8 mouse cellular contexts compared by ENCODE assay signal in genomic region chr11:62575659-62576438, GRCm38 (mm10). TPM values are rescaled to one million over a fixed set of nuclear protein-coding genes. Genes with fewer than 3 reads are reported as not detected.
DNase-seq lines count a peak whose midpoint lies in the region; ATAC-seq and TF ChIP-seq lines count a peak whose summit lies in the region.

No protein-coding gene starts in this region.

- H3K4me1 ChIP-seq in kidney, embryonic 14.5 days (ENCODE audit: control insufficient read depth, insufficient read depth, low read length), result 0 out of 2 replicates have a peak, but pooled peaks cover 3% of the 10 kb centered on the region
- H3K4me1 ChIP-seq in intestine, postnatal 0 days (replicated peaks; ENCODE audit: control insufficient read depth, insufficient read depth, low read length), result peaks cover 4% of the 10 kb centered on the region
- H3K4me1 ChIP-seq in midbrain, embryonic 16.5 days (ENCODE audit: control insufficient read depth, insufficient read depth, low read length), result peaks cover 6% of the 10 kb centered on the region

- peak overlapping the region; percentile 55 for H3K4me3 ChIP-seq in kidney, embryonic 14.5 days (ENCODE audit: low read length)
- H3K4me3 ChIP-seq in intestine, postnatal 0 days (ENCODE audit: low read depth, low read length), result peak overlapping the region; percentile 62
- H3K4me3 ChIP-seq in midbrain, embryonic 16.5 days (ENCODE audit: low read depth, low read length), result peak overlapping the region; percentile 70

- H3K27ac ChIP-seq in kidney, embryonic 14.5 days (ENCODE audit: low read depth, low read length), result no peak overlapping the region
- no peak overlapping the region for H3K27ac ChIP-seq in intestine, postnatal 0 days (ENCODE audit: low read depth, low read length)
- H3K27ac ChIP-seq in midbrain, embryonic 16.5 days (ENCODE audit: low read length), result peak overlapping the region; percentile 85

- no peaks in the 10 kb centered on the region for H3K36me3 ChIP-seq in kidney, embryonic 14.5 days (ENCODE audit: control insufficient read depth, insufficient read depth, low read length)
- no peaks in the 10 kb centered on the region for H3K36me3 ChIP-seq in intestine, postnatal 0 days (ENCODE audit: control insufficient read depth, insufficient read depth)
- 0 out of 2 replicates have a peak, but pooled peaks cover 2% of the 10 kb centered on the region for H3K36me3 ChIP-seq in midbrain, embryonic 16.5 days (ENCODE audit: control insufficient read depth, insufficient read depth, low read length)
- H3K36me3 ChIP-seq in splenic B cell, adult 2 months (ENCODE audit: control insufficient read depth, insufficient read depth, low read length, poor library complexity, severe bottlenecking), result peaks cover 5% of the 10 kb centered on the region

- H3K9me3 ChIP-seq in kidney, embryonic 14.5 days (ENCODE audit: control insufficient read depth, low read length), result no peaks in the 10 kb centered on the region
- no peaks in the 10 kb centered on the region for H3K9me3 ChIP-seq in intestine, postnatal 0 days (ENCODE audit: control insufficient read depth)
- no peaks in the 10 kb centered on the region for H3K9me3 ChIP-seq in midbrain, embryonic 16.5 days (replicated peaks; ENCODE audit: control insufficient read depth, low read length, poor library complexity, severe bottlenecking)

- H3K27me3 ChIP-seq in kidney, embryonic 14.5 days (ENCODE audit: control insufficient read depth, insufficient read depth, low read length), result peaks cover 7% of the 10 kb centered on the region; the same call in 1 of the 2 replicates
- 0 out of 2 replicates have a peak, but pooled peaks cover 7% of the 10 kb centered on the region for H3K27me3 ChIP-seq in intestine, postnatal 0 days (replicated peaks; ENCODE audit: control insufficient read depth, insufficient read depth, low read length)
- H3K27me3 ChIP-seq in midbrain, embryonic 16.5 days (ENCODE audit: control insufficient read depth, insufficient read depth, low read depth, low read length), result no peaks in the 10 kb centered on the region
- H3K27me3 ChIP-seq in splenic B cell, adult 2 months (ENCODE audit: control insufficient read depth, insufficient read depth, low read length, poor library complexity, severe bottlenecking), result no peaks in the 10 kb centered on the region

- no peak for TF ChIP-seq CTCF in intestine, postnatal 0 days (IDR thresholded peaks at IDR 0.05; ENCODE audit: low read depth)

- H3K9ac ChIP-seq in kidney, embryonic 14.5 days (ENCODE audit: low read depth, low read length), result peak overlapping the region; percentile 50
- peak overlapping the region; percentile 42 for H3K9ac ChIP-seq in intestine, postnatal 0 days (ENCODE audit: low read depth, low read length)
- peak overlapping the region; percentile 84 for H3K9ac ChIP-seq in midbrain, embryonic 16.5 days (ENCODE audit: low read depth, low read length)

- WGBS in kidney, embryonic 14.5 days, result 5% methylated on average over 27 of the region's 27 CpGs
- WGBS in intestine, postnatal 0 days, result 7% methylated on average over 27 of the region's 27 CpGs
- 4% methylated on average over 27 of the region's 27 CpGs for WGBS in midbrain, embryonic 16.5 days

- no peak for DNase-seq in kidney, adult 9 months
- DNase-seq in embryo, embryonic 10 days (ENCODE audit: low spot score), result peak; percentile 41
- DNase-seq in gastrocnemius, postnatal 25 days, result peak; percentile 35
- peak; percentile 74 for DNase-seq in liver
- DNase-seq in splenic B cell, adult 2 months (ENCODE audit: low read depth, low spot score), result peak; percentile 63

- peak overlapping the region; percentile 99 for H3K4me2 ChIP-seq in kidney, embryonic 14.5 days (replicated peaks; ENCODE audit: low read depth, low read length)
- peak overlapping the region; percentile 98 for H3K4me2 ChIP-seq in intestine, postnatal 0 days (replicated peaks; ENCODE audit: low read depth)
- peak overlapping the region; percentile 96 for H3K4me2 ChIP-seq in midbrain, embryonic 16.5 days (ENCODE audit: low read length)

- ATAC-seq in kidney, embryonic 14.5 days (ENCODE audit: low FRiP score, low TSS enrichment), result peak; percentile 77
- peak; percentile 43 for ATAC-seq in intestine, postnatal 0 days
- peak; percentile 78 for ATAC-seq in midbrain, embryonic 16.5 days

RNA-seq across cellular contexts. Expression of gene Trpv2, which starts 1.6 kb away (rescaled TPM):
- polyA plus RNA-seq in kidney, embryonic 14.5 days (2014; fragmentation: Nextera tagmentation; extraction: Ambion mirVana), result 1.2 and 1.4 TPM in 2 replicates
- total RNA-seq in gastrocnemius, postnatal 25 days (2021), result 1 to 10 TPM in 1 of 2 experiments, under 1 TPM in 1; 0.97 to 1.5 TPM
- polyA plus RNA-seq in intestine, postnatal 0 days (2015; fragmentation: Nextera tagmentation; extraction: Ambion mirVana), result 6.0 and 6.3 TPM in 2 replicates
- 43.5 and 43.7 TPM in 2 replicates for polyA plus RNA-seq in midbrain, embryonic 16.5 days (2015; fragmentation: Nextera tagmentation; extraction: Ambion mirVana)

RNA-seq across cellular contexts. Expression of gene Ubb, which starts 24.9 kb away (rescaled TPM):
- 3,178 and 3,504 TPM in 2 replicates for polyA plus RNA-seq in kidney, embryonic 14.5 days (2014; fragmentation: Nextera tagmentation; extraction: Ambion mirVana)
- 100 to 1,000 TPM; 692 to 747 TPM for total RNA-seq in gastrocnemius, postnatal 25 days (2021)
- 2,405 and 2,440 TPM in 2 replicates for polyA plus RNA-seq in intestine, postnatal 0 days (2015; fragmentation: Nextera tagmentation; extraction: Ambion mirVana)
- polyA plus RNA-seq in midbrain, embryonic 16.5 days (2015; fragmentation: Nextera tagmentation; extraction: Ambion mirVana), result 4,809 and 4,815 TPM in 2 replicates

RNA-seq across cellular contexts. Expression of gene Cenpv, which starts 36.8 kb away (rescaled TPM):
- polyA plus RNA-seq in kidney, embryonic 14.5 days (2014; fragmentation: Nextera tagmentation; extraction: Ambion mirVana), result 29.8 and 33.1 TPM in 2 replicates
- total RNA-seq in gastrocnemius, postnatal 25 days (2021), result 10 to 100 TPM; 18.9 to 24.0 TPM
- polyA plus RNA-seq in intestine, postnatal 0 days (2015; fragmentation: Nextera tagmentation; extraction: Ambion mirVana), result 54.9 and 55.2 TPM in 2 replicates
- 51.2 and 54.4 TPM in 2 replicates for polyA plus RNA-seq in midbrain, embryonic 16.5 days (2015; fragmentation: Nextera tagmentation; extraction: Ambion mirVana)
